Mouse (Mus musculus) myocyte (in vitro differentiated cells): ENCODE results near the gene Clec2g.

ENCODE experiments used
- CEBPB ChIP-seq: IDR thresholded peaks from 2 replicates; pipeline ENCODE4 v1.6.1; 2011; ENCODE audit warnings: mild to moderate bottlenecking, moderate library complexity; ENCODE audit not compliant: poor library complexity, insufficient read depth, severe bottlenecking
- MAX ChIP-seq: IDR thresholded peaks from one replicate; pipeline ENCODE4 v1.6.1; 2011; ENCODE audit warnings: low read depth, mild to moderate bottlenecking, control low read depth
- POLR2A ChIP-seq: IDR thresholded peaks from one replicate; pipeline ENCODE4 v1.6.1; 2011; ENCODE audit warnings: low read depth, mild to moderate bottlenecking, control low read depth, moderate library complexity; ENCODE audit not compliant: insufficient read length

DNA sequence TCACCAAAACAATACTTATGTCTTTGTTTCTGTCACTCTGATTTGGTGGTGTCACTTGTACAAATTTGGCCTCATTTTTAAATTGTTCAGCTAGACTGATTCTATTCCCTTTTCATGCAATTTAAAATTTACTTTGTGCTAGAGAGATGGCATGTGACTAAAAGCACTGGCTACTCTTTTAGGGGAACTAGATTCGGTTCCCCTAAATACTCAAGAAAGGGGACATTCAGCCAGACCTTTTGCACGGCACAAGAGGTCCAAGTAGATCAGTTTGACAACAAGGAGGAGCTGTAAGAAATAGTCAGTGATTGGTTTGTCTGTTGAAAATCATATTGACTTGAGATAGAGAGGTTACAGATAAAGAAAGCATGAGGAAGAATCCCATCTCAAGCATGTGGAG is 67.2 kb downstream of the Clec2g start:
- TF ChIP-seq CEBPB (no peak), POLR2A (no peak), MAX (no peak)
